Comparison of ENCODE assay signal across 8 mouse cellular contexts in genomic region chr17:5493161-5493771, GRCm38 (mm10). TPM values are rescaled to one million over a fixed set of nuclear protein-coding genes. Genes with fewer than 3 reads are reported as not detected.
DNase-seq lines count a peak whose midpoint lies in the region; ATAC-seq and TF ChIP-seq lines count a peak whose summit lies in the region.

No protein-coding gene starts in this region.

- peaks cover 3% of the 10 kb centered on the region; the same call in 1 of the 2 replicates for H3K27me3 ChIP-seq in forebrain, embryonic 14.5 days (replicated peaks; ENCODE audit: control insufficient read depth, insufficient read depth, low read length)
- H3K27me3 ChIP-seq in hindbrain, embryonic 12.5 days = peaks cover 30% of the 10 kb centered on the region
- peaks cover 34% of the 10 kb centered on the region for H3K27me3 ChIP-seq in limb, embryonic 12.5 days
- no peaks in the 10 kb centered on the region for H3K27me3 ChIP-seq in midbrain, embryonic 16.5 days (ENCODE audit: control insufficient read depth, insufficient read depth, low read depth, low read length)

- no peaks in the 10 kb centered on the region for H3K9me3 ChIP-seq in forebrain, embryonic 14.5 days (replicated peaks; ENCODE audit: control insufficient read depth, low read length)
- no peaks in the 10 kb centered on the region for H3K9me3 ChIP-seq in hindbrain, embryonic 12.5 days (replicated peaks)
- H3K9me3 ChIP-seq in limb, embryonic 12.5 days = no peaks in the 10 kb centered on the region
- no peaks in the 10 kb centered on the region for H3K9me3 ChIP-seq in midbrain, embryonic 16.5 days (replicated peaks; ENCODE audit: control insufficient read depth, low read length, poor library complexity, severe bottlenecking)

- H3K9ac ChIP-seq in forebrain, embryonic 14.5 days (ENCODE audit: low read length) = peak overlapping the region; percentile 86
- peak overlapping the region; percentile 73 for H3K9ac ChIP-seq in hindbrain, embryonic 12.5 days
- H3K9ac ChIP-seq in limb, embryonic 12.5 days (replicated peaks) = peak overlapping the region; percentile 70
- H3K9ac ChIP-seq in midbrain, embryonic 16.5 days (ENCODE audit: low read depth, low read length) = peak overlapping the region; percentile 80

- no peak for TF ChIP-seq POLR2A in bone marrow, adult 2 months (IDR thresholded peaks at IDR 0.05; ENCODE audit: borderline replicate concordance, control insufficient read depth, low read depth, low read length)

- H3K36me3 ChIP-seq in forebrain, embryonic 14.5 days (ENCODE audit: control insufficient read depth, insufficient read depth, low read length) = no peaks in the 10 kb centered on the region
- H3K36me3 ChIP-seq in hindbrain, embryonic 12.5 days = no peaks in the 10 kb centered on the region
- no peaks in the 10 kb centered on the region for H3K36me3 ChIP-seq in limb, embryonic 12.5 days
- H3K36me3 ChIP-seq in midbrain, embryonic 16.5 days (ENCODE audit: control insufficient read depth, insufficient read depth, low read length) = no peaks in the 10 kb centered on the region

- no peak for TF ChIP-seq CTCF in bone marrow, adult 2 months (IDR thresholded peaks at IDR 0.05; ENCODE audit: control insufficient read depth, insufficient read depth, low read length)

- ATAC-seq in forebrain, embryonic 14.5 days = no peak
- ATAC-seq in hindbrain, embryonic 12.5 days (ENCODE audit: low FRiP score) = no peak
- ATAC-seq in limb, embryonic 12.5 days (ENCODE audit: insufficient number of reproducible peaks, insufficient read depth, low FRiP score, low TSS enrichment, low read depth) = no peak
- ATAC-seq in midbrain, embryonic 16.5 days = no peak

- H3K4me1 ChIP-seq in bone marrow, adult 2 months (ENCODE audit: control insufficient read depth, insufficient read depth, low read length) = peaks cover under 1% of the 10 kb centered on the region
- peaks cover 8% of the 10 kb centered on the region; the same call in 1 of the 2 replicates for H3K4me1 ChIP-seq in forebrain, embryonic 14.5 days (ENCODE audit: control insufficient read depth, insufficient read depth, low read length)
- peaks cover 18% of the 10 kb centered on the region for H3K4me1 ChIP-seq in hindbrain, embryonic 12.5 days
- H3K4me1 ChIP-seq in limb, embryonic 12.5 days (replicated peaks) = peaks cover 13% of the 10 kb centered on the region
- H3K4me1 ChIP-seq in midbrain, embryonic 16.5 days (ENCODE audit: control insufficient read depth, insufficient read depth, low read length) = peaks cover 20% of the 10 kb centered on the region

- H3K4me2 ChIP-seq in forebrain, embryonic 14.5 days (ENCODE audit: low read length) = peak overlapping the region; percentile 99
- H3K4me2 ChIP-seq in hindbrain, embryonic 12.5 days (replicated peaks) = peak overlapping the region; percentile 84
- peak overlapping the region; percentile 99 for H3K4me2 ChIP-seq in limb, embryonic 12.5 days
- peak overlapping the region; percentile 71 for H3K4me2 ChIP-seq in midbrain, embryonic 16.5 days (ENCODE audit: low read length)

- peak overlapping the region; percentile 93 for H3K4me3 ChIP-seq in bone marrow, adult 2 months (replicated peaks; ENCODE audit: control insufficient read depth, low read depth, low read length)
- H3K4me3 ChIP-seq in forebrain, embryonic 14.5 days (ENCODE audit: low read depth, low read length) = peak overlapping the region; percentile 63
- peak overlapping the region; percentile 66 for H3K4me3 ChIP-seq in hindbrain, embryonic 12.5 days
- peak overlapping the region; percentile 76 for H3K4me3 ChIP-seq in limb, embryonic 12.5 days (replicated peaks)
- H3K4me3 ChIP-seq in midbrain, embryonic 16.5 days (ENCODE audit: low read depth, low read length) = peak overlapping the region; percentile 80

- 2% methylated on average over 53 of the region's 53 CpGs for WGBS in bone marrow, adult 2 months
- 2% methylated on average over 49 of the region's 53 CpGs for WGBS in forebrain, embryonic 14.5 days
- WGBS in hindbrain, embryonic 12.5 days = 3% methylated on average over 52 of the region's 53 CpGs
- 4% methylated on average over 42 of the region's 53 CpGs for WGBS in limb, embryonic 12.5 days
- WGBS in midbrain, embryonic 16.5 days = 1% methylated on average over 51 of the region's 53 CpGs

- peak overlapping the region; percentile 97 for H3K27ac ChIP-seq in bone marrow, adult 2 months (ENCODE audit: control insufficient read depth, insufficient read depth, low read depth, low read length, poor library complexity)
- peak overlapping the region; percentile 97 for H3K27ac ChIP-seq in forebrain, embryonic 14.5 days (ENCODE audit: low read depth, low read length)
- peak overlapping the region; percentile 97; the same call in 1 of the 2 replicates for H3K27ac ChIP-seq in hindbrain, embryonic 12.5 days
- peak overlapping the region; percentile 59; the same call in 1 of the 2 replicates for H3K27ac ChIP-seq in limb, embryonic 12.5 days
- peak overlapping the region; percentile 96 for H3K27ac ChIP-seq in midbrain, embryonic 16.5 days (ENCODE audit: low read length)

- peak; percentile 96 for DNase-seq in heart, adult 11 months
- no peak for DNase-seq in heart, postnatal 25 days (ENCODE audit: low spot score)
- peak; percentile 35 for DNase-seq in forebrain, embryonic 14.5 days (ENCODE audit: low spot score)
- peak; percentile 42 to 60 for DNase-seq in thymus, postnatal 10 days (ENCODE audit: low spot score in 2 of 2)

- intact Hi-C loops in heart, postnatal 25 days (cut with DNase I) = loop anchor here (2.0 to 5.0 kb wide), 3 partner anchors 52 to 349 kb away; partner anchors contain the start of genes Snx9 and Tmem242

RNA-seq across cellular contexts. Expression of gene Zdhhc14, which starts 0.9 kb away (rescaled TPM):
- 1 to 10 TPM; 3.3 to 4.7 TPM for total RNA-seq in heart, postnatal 25 days (2021)
- polyA plus RNA-seq in bone marrow, adult 2 months (2011; ENCODE audit: insufficient read depth, insufficient read length, low replicate concordance, missing spikeins) = 14.1 and 22.3 TPM in 2 replicates
- polyA plus RNA-seq in forebrain, embryonic 14.5 days (2014; fragmentation: Nextera tagmentation; extraction: Ambion mirVana) = 4.7 and 8.1 TPM in 2 replicates
- 6.1 and 7.2 TPM in 2 replicates for polyA plus RNA-seq in hindbrain, embryonic 12.5 days (2016; fragmentation: Nextera tagmentation; extraction: Ambion mirVana)
- polyA plus RNA-seq in limb, embryonic 12.5 days (2016; fragmentation: Nextera tagmentation; extraction: Ambion mirVana) = 2.2 and 2.5 TPM in 2 replicates
- 9.0 and 9.4 TPM in 2 replicates for polyA plus RNA-seq in midbrain, embryonic 16.5 days (2015; fragmentation: Nextera tagmentation; extraction: Ambion mirVana)

RNA-seq across cellular contexts. Expression of gene Tmem242, which starts 53.2 kb away (rescaled TPM):
- 100 to 1,000 TPM; 151 to 159 TPM for total RNA-seq in heart, postnatal 25 days (2021)
- polyA plus RNA-seq in bone marrow, adult 2 months (2011; ENCODE audit: insufficient read depth, insufficient read length, low replicate concordance, missing spikeins) = 22.8 and 33.6 TPM in 2 replicates
- polyA plus RNA-seq in forebrain, embryonic 14.5 days (2014; fragmentation: Nextera tagmentation; extraction: Ambion mirVana) = 115 and 124 TPM in 2 replicates
- polyA plus RNA-seq in hindbrain, embryonic 12.5 days (2016; fragmentation: Nextera tagmentation; extraction: Ambion mirVana) = 114 and 115 TPM in 2 replicates
- polyA plus RNA-seq in limb, embryonic 12.5 days (2016; fragmentation: Nextera tagmentation; extraction: Ambion mirVana) = 127 and 153 TPM in 2 replicates
- polyA plus RNA-seq in midbrain, embryonic 16.5 days (2015; fragmentation: Nextera tagmentation; extraction: Ambion mirVana) = 96.3 and 109 TPM in 2 replicates
